Mouse (Mus musculus): ENCODE results near the gene Ms4a8a.
"Not testable (repeated sequence)": the region's sequence is repeated elsewhere in the genome, so short reads cannot be mapped to it uniquely, and the experiment has no call there.

Gene Ms4a8a

DNA sequence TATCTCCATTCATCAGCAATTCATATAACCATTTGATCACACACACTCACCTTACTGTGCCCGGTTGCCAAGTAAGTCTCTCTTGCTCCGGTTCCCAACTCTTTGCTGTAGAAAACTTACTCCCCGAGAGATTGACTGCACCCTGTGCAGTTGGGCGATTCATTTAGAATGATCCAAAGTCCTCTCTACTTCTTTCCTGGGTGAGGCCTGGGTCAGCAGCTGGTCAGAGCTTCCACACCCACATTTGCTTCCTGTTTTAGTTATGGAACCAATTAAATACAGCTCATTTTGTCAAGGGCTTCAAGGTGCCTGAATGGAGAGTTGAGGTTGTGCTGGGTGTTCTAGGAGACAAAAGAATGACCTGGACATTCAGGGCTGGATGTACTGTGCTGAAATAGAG, at the start of gene Ms4a8a:
Gene Ms4a8a, minus strand, starts transcription at position 169 of the 400 bp plus-strand sequence.
- DNase-seq (ENCODE audit: low spot score), result no peak

DNA sequence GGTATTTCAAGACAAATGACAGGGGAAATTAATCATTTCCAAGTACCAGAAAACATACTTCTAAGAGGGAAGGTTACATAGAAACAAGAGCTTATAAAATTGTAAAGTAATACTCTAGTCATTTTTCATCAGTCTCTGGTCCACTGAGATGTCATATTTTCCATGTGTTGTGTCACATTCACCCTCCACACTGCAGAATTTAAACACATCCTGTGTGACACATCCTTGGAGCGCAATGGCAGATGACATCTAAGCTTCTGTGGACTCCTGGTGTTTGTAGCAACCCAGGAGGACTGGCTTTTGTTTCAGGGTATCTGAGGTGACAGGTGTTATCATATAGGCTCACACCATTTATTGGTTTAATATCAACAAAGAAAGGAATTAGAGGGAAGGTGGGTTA, 48.8 kb upstream of the Ms4a8a start:
- no peak for DNase-seq (ENCODE audit: low spot score)

DNA sequence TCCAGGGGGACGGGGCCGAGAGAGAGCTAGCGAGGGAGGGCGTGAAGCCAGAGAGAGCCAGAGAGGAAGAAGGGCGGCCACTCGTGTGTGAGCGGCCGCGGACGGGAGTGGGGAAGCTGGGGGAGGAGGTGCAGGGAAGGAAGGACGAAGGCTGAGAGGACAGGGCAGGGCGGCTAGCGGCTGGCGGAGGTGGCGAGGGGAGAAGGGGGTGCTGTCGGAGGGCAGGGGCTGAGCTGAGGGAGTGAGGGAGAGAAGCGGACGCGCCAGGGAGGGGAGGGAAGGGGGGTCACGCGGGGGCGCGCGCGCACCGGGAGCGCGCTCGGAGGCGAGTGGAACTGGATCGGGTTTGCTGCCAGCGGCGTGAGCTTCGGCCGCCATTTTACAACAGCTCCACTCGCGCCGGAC, 40.1 kb upstream of the Ms4a8a start:
- DNase-seq (ENCODE audit: low spot score), result not testable (repeated sequence)

DNA sequence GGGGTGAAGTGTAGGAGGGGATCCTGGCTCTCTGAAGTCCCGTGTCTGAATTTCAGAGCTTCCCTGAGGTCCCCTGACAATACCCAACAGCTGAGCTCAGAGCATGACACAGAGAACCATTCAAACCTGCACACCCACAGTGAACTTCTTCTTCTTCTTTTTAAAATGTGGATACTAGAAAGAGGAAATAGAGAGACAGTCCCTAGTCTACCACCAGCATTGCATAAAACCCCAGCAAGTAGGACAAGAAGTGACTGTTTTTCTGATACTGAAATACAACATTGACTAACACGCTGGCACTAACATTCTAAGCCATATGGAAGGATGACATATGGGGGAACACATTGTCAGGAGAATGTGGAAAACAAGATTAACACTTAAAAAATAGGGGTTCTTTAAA, 38.4 kb upstream of the Ms4a8a start:
- DNase-seq (ENCODE audit: low spot score), result no peak

DNA sequence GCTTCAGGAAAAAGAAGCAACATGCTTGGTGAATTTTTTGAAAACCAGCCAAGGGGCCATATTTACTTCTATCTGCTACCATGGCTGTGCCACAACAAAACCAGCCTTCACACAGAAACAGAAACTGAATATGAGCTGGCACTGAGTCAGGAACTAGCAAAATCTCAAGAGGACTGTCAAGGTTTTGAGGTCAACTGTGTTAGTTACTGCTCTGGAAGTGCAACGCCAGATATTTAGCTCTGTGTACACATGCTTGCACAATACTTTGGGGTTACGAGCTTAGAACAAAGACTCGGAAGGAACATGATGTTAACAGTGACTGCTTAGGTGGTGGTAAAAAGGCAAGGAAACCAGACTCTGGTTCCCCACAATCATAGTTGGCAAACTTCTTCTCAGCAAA, 26.8 kb upstream of the Ms4a8a start:
- peak; percentile 9 for DNase-seq (ENCODE audit: low spot score)

DNA sequence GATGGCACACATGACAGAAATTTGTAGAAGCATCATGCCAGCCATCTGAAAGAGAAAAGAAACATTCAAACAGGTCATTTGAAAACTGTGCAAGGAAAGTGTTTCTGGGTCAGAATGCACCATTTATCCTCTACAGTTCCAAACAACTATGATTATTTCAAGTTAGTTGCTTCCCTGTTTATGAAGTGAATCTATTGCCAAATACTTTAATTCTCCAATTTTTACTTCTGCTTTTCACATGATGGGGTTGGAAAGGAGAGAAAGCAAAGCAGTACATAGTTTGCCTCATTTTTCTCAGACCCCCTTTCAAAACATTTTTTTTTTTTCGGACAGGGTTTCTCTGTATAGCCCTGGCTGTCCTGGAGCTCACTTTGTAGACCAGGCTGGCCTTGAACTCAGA, 21.0 kb upstream of the Ms4a8a start:
- no peak for DNase-seq (ENCODE audit: low spot score)

DNA sequence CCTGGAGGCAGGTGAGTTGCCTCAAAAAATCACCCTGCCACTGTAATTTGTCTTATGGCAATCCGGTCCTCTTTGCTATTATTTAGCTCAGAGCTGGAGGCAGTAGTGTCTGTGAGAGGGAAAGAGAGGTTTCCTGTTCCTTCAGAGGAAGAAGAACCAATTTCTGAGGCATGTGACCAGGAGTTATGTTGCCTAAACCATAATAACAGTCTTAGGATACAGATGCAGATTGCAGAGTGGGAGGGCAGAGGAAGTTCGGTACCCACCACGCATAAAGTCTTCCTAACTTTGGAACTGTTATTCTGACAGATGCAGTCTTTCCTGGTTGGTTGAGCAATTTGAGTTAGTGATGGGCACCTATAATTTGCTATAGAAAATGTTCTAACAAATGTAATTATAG, 17.5 kb upstream of the Ms4a8a start:
- no peak for DNase-seq (ENCODE audit: low spot score)

DNA sequence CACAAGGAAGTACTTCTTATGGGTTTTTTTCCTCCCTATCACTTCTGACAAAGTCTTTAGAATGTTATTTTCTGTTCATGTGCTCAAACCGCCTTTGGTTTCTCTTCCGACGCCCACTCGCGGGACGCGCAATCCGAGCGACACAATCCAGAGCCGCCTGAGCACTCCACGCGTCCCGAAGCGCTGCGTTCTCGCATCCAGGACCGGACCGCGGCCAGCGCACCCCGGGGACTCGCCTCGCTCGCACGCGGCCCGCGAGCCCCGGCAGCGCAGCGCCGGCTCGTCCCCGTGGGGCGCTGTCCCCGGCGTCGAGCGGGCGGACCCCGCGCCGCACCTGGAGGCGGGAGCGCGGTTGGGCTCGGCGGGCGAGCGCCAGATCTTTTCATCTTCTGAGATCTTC, 11.2 kb upstream of the Ms4a8a start:
- DNase-seq (ENCODE audit: low spot score), result not testable (repeated sequence)

DNA sequence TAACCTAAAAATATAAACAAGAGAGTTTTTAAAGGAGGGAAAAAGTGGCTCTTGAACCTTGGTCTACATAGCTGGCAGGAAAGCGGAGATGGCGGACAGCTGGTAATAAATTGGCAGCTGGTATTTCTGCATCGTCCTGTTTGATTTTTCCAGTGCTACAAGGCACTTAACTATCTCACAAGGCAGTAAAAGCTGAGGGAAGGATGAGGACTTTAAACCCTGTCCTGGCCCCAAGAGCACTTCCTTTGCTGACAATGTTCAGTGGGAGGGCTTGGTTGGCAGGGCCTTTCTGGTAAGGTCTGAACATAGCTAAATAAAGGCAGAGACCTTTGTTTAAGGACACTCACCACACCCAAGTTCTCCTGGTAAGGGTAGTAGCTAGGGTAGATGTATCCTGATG, 10.5 kb downstream of the Ms4a8a start:
- DNase-seq (ENCODE audit: low spot score), result no peak

DNA sequence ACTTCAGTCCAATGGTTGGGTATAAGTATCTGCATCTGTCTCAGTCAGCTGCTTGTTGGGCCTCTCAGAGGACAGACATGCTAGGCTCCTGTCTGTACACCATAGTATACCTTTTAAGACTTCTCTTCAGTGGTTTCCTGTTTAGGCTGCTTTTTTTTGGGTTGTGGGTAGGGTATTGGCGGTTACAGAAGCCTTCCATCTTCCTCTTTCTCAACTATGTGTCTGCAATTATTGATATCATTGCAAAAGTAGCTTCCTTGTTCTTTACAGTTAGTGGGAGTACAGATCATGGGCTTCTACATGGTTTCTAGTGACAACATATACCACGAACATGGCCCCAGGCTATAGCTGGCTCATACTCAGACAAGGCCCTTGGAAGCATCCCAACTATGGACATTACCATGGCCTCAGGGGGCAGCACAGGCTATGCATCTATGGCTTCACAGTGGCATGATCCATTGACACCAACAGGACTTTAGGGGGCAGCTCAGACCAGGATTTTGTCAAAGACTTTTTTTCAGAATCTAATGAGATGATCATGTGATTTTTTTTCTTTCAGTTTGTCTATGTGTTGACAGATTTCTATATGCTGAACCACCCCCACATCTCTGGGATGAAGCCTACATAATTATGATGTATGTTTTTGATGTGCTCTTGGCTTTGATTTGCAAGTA, 15.6 kb downstream of the Ms4a8a start:
- DNase-seq (ENCODE audit: low spot score), result no peak

DNA sequence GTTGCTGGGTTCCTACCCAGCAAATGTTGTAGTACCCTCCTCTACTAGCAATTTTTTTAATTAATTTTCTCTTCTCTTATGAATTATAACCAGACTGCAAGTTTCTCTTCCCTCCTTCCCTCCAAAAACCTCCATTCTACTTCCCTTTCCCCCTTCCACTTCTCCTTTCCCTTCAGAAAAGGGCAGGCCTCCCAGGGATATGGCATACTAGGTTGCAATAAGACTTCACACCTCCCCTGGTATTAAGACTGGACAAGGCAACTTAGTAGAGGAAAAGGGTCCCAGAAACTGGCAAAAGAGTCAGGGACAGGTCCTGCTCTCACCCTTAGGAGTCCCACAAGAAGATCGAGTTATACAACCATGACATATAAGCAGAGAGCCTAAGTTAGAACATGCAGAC, 20.0 kb downstream of the Ms4a8a start:
- no peak for DNase-seq (ENCODE audit: low spot score)

DNA sequence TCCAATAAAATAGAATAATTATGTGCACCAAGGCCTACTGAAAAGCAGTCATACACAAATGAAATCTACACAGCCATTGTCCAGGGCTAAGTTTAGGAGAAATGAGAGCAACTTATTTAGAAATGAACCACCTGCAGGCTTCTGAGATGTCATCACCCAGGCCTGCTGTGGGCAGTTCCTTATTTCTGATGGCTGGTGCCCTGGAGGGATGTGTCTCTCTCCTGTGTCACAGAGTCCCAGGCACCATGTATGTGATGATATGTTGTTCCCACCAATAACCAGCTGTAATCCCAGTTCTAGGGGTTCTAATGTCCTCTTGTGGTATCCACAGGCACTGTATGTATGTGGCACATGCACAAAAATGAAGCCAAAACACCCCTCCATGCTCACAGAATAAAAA, 20.9 kb downstream of the Ms4a8a start:
- DNase-seq (ENCODE audit: low spot score), result no peak

DNA sequence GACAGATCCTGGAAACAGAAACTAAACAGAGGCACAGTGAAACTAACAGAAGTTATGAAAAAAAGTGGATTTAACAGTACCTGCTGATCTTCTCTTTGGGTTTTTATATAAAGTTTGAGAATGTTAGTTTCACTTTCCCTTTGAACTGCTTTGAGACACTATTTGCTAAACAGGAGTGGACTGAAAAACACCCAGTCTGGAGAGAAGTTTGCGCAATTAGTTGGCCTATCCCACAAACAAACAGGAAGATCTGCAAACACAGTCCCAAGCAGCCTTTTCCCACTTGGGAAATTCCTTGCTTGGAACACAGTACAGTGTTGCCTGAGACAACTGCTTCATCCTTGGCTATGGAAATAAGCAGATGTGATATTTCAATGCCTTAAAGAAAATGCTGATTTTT, 25.2 kb downstream of the Ms4a8a start:
- DNase-seq (ENCODE audit: low spot score), result not testable (repeated sequence)

DNA sequence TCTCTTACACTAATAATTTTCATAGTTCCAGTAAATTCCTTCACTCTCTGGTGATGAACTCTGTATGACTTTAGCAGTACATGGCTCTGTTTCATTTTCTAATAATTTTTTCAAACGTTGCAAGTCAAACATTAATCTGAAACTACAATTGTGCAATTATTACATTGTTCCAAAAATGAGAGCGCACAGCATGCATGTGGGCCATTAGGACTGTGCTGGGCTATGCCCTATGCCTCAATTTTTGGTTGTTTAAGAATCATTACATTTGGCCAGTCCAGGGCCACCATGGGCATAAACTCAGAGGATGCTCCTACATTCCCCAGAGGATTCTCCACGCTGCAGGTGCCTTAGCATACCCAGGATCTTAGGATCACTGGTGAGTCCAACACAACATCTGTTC, 27.6 kb downstream of the Ms4a8a start:
- DNase-seq (ENCODE audit: low spot score), result no peak

DNA sequence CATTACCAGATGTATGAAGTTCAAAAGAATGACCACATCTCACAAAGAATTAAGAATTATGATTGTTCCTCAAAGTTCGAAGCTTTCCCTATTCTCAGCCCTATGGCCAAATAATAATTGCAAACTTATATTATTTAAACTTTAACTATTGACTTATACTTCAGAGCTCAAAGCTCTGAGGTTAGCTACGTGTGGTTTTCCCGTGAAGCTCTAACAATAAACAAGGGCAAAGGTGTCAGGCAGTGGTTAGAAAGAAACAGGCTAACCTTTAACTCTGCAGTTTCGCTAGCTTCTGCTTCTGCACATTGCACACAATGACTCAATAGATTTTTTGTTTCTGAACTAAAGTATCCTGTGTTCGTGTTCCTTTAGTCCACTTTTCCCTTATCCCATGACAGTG, 28.0 kb downstream of the Ms4a8a start:
- DNase-seq (ENCODE audit: low spot score), result no peak

DNA sequence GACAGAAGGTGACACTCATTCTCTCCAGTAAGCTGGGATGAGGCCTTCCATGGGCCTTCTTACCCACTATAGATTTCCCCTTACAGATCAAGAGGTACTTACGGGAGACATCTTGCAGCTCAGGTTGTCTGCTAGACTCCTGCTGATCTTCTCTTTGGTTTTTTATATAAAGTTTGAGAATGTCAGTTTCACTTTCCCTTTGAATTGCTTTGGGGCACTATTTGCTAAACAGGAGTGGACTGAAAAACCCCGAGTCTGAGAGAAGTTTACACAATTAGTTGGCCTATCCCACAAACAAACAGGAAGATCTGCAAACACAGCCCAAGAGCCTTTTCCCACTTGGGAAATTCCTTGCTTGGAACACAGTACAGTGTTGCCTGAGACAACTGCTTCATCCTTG, 30.6 kb downstream of the Ms4a8a start:
- DNase-seq (ENCODE audit: low spot score), result no peak

DNA sequence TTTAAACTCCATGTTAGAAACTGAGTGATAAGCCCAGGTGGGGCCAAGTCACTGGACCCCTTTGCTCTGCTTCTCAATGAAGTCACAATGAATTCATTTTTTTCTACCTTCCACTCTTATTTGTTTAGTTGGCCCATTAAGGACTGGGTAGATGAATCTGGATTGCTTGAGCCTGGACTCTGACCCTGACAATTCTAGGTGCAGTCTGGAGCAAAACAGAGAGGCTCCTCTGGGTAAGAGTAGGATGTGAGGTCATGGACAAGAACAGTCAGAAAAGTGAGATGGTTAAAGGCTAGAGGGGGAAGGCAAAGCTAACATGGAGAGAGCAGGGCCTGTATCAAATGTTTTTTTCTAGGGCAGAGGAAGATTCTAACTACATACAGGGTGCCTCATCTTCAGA, 31.5 kb downstream of the Ms4a8a start:
- no peak for DNase-seq (ENCODE audit: low spot score)

DNA sequence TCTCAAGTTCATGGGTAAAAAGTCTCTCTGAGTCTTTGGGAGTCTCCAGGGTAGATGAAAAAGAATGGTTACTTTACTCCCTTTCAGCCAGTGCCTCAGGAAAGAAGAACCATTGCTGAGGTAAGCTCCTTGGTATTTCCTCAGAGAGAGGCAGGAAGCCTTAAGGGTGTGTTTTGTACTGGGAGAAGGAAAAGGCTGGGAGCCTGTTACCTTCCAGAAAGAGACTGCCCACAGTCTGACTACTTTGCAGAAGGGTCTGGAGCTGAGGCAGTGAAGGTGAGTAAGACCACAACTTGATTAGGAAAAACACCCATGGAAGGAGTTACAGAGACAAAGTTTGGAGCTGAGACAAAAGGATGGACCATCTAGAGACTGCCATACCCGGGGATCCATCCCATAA, 32.4 kb downstream of the Ms4a8a start:
- DNase-seq (ENCODE audit: low spot score), result no peak

DNA sequence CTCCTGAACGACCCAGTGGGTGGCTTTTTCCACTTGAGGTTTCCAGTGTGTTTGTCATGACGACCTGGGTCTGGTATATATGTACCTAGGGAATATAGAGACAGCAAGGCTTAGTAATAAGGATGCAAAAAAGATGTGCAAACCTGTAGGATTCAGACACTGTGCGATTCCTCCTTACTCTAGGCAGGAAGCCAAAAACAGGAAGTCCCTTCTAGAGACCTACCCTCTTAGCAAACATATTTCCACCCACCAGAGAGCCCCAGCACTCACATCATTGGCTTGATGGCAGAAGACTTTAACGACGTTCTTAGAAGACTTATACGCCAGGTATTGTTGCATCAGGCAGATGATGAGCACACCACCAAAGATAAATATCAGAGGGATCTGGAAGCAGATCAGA, 32.9 kb downstream of the Ms4a8a start:
- no peak for DNase-seq (ENCODE audit: low spot score)

DNA sequence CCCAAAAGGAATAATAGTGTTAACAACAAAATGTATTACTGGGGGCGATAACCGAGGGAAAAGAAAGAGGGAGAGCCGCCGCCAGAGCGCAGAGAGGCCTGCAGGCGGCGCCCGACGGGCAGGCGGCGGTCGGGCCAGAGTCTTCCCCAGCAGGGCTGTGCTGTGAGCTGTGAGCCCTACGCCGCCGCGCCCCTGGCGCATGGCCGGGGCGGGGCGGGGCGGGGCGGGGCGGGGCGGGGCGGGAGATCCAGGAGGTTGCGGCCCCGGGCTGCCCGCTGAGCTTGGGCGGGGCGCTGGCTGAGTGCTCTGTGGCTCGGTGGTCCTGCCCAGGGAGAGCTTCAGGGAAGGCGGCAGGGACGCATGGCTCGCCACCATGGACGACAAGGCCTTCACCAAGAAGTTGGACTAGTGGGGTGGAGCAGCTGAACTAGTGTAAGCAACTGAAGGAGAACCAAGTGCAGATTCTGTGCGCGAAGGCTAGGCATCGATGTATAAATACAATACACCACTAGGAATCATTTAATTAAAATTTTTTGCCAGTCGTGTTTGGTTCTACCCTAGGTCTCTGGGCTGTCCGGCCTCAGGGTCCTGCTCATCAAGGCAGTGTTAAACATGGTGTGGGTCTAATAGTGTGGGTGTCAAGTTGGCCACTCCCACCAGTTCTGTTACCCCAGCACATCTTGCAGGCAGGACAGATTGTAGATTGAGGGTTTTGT, 35.7 kb downstream of the Ms4a8a start:
- peak; percentile 48 for DNase-seq (ENCODE audit: low spot score)

DNA sequence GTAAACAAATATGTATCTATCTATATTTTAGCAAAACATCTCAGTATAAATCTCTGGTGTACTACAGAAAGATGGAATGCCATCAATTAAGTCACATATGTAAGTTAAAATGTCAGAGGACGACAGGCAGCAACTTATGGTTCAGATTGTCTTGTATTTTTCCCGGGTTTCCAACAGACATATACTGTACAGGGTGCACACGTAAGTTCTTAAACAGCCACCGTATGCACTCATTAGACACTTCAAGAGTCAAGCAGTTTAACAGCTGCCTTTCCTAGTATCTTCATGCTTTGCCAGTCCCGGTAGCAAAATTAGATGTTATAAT, 36.3 kb downstream of the Ms4a8a start:
- DNase-seq (ENCODE audit: low spot score), result no peak

DNA sequence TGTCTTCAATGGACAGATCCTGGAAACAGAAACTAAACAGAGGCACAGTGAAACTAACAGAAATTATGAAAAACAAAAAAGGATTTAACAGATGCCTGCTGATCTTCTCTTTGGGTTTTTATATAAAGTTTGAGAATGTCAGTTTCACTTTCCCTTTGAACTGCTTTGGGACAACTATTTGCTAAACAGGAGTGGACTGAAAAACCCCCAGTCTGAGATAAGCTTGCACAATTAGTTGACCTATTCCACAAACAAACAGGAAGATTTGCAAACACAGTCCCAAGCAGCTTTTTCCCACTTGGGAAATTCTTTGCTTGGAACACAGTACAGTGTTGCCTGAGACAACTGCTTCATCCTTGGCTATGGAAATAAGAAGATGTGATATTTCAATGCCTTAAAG, 43.3 kb downstream of the Ms4a8a start:
- no peak for DNase-seq (ENCODE audit: low spot score)

DNA sequence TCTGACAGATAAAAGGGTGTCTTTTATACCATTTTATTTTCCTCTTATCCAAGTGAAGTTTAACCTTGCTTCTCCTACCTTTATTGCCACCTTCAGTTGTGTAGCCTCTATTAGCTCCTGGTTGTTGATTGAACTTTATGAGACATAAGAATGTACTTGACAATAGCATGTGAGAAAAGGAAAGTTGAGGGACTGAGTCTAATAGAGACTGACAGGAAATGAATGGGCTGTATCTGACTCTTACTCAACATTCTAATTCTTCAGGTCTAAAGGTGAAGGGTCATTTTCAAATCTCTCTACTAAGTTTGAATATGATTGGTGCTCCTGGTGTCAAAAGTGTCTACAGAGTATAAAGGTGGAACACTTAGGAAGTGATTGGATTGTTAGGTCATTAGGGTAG, 58.5 kb downstream of the Ms4a8a start:
- no peak for DNase-seq (ENCODE audit: low spot score)

DNA sequence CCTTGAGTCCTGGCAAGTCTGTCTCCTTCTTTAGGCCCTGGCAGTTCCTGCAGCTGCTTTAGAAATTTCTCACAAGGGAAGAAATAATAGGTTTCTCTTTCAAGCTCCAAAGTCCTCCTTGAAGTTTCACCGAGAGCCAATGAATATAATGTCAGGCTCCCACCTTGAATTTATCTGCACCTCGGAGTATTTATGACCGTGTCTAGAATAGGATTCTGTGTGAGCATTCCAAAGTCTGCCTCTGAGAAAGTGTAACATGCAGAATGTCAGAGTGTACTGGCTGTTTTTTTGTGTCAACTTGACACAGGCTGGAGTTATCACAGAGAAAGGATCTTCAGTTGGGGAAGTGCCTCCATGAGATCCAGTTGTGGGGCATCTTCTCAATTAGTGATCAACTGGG, 63.0 kb downstream of the Ms4a8a start, which contains the start of gene Ms4a18:
Gene Ms4a18, minus strand, starts transcription at position 141 of the 400 bp plus-strand sequence.
- no peak for DNase-seq (ENCODE audit: low spot score)
